In the genomic region with DNA sequence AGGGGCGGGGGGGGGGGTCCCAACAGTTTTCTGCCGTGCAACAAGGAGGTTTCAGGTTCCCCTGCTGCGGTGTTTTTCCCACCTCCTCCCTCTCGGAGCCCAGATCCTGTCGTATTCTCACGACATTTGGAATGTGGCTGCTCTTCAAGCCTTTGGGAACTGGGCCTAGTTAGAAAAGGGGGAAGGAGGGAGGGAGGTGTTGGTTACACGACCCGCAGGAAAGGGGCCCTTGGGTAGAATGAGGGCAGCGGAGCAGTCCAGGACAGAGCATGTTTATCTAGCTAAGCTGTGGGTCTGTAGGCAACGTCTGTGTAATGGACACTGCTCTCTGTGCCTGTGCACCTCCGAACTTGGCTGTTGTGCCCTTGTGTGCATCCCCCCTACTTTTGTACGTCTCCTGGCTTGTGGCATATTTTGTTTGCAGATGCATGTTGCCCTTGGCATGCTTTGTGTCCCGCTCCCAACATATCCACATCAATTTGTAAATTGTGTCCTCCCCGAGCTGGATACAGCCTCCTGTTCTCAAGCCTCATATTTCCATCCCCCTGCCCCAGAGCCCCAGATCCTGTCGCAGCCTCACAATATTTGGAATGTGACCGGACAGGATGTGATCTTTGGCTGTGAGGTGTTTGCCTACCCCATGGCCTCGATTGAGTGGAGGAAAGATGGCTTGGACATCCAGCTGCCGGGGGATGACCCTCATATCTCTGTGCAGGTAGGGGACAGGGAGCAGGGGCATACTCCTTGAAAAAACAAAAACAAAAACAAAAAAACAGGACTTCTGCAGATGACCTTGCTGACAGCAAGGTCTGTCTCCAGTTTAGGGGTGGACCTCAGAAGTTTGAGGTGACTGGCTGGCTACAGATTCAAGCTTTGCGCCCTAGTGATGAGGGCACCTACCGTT, we compare ENCODE assay signal across 14 mouse cellular contexts. TPM values are rescaled to one million over a fixed set of nuclear protein-coding genes. Genes with fewer than 3 reads are reported as not detected.
DNase-seq lines count a peak whose midpoint lies in the region; ATAC-seq lines count a peak whose summit lies in the region.
"Had no signal": no experiment of that assay in that cellular context is flagged by ENCODE, and none has a peak within 500 bp of the region (broad histone marks: within the 10 kb centered on the region; RNA-seq: fewer than 3 reads in every experiment).

No protein-coding gene starts in this region.

- peak overlapping the region; percentile 99 for H3K4me2 ChIP-seq in heart, embryonic 15.5 days
- H3K4me2 ChIP-seq in midbrain, embryonic 11.5 days, result no peak overlapping the region
- H3K4me2 ChIP-seq in midbrain, embryonic 14.5 days (ENCODE audit: low read length), result no peak overlapping the region
- H3K4me2 ChIP-seq in limb, embryonic 13.5 days (replicated peaks), result peak overlapping the region; percentile 96

- H3K9ac ChIP-seq in heart, embryonic 15.5 days, result no peak overlapping the region
- no peak overlapping the region for H3K9ac ChIP-seq in midbrain, embryonic 11.5 days (ENCODE audit: low read length)
- no peak overlapping the region for H3K9ac ChIP-seq in midbrain, embryonic 14.5 days (replicated peaks; ENCODE audit: low read length)
- H3K9ac ChIP-seq in limb, embryonic 13.5 days, result no peak overlapping the region

- H3K4me3 ChIP-seq in heart, embryonic 15.5 days, result peak overlapping the region; percentile 68; the same call in 1 of the 2 replicates
- no peak overlapping the region for H3K4me3 ChIP-seq in midbrain, embryonic 11.5 days (ENCODE audit: low read depth, low read length)
- H3K4me3 ChIP-seq in midbrain, embryonic 14.5 days (replicated peaks; ENCODE audit: low read depth, low read length), result no peak overlapping the region
- H3K4me3 ChIP-seq in limb, embryonic 13.5 days, result peak overlapping the region; percentile 64

- H3K27me3 ChIP-seq in heart, embryonic 15.5 days, result peaks cover 58% of the 10 kb centered on the region
- H3K27me3 ChIP-seq in midbrain, embryonic 11.5 days (ENCODE audit: control insufficient read depth, insufficient read depth, low read length), result peaks cover 60% of the 10 kb centered on the region
- peaks cover 56% of the 10 kb centered on the region for H3K27me3 ChIP-seq in midbrain, embryonic 14.5 days (ENCODE audit: control insufficient read depth, insufficient read depth, low read length)
- H3K27me3 ChIP-seq in limb, embryonic 13.5 days, result peaks cover 74% of the 10 kb centered on the region

- peaks cover 65% of the 10 kb centered on the region for H3K4me1 ChIP-seq in heart, embryonic 15.5 days (replicated peaks)
- peaks cover 31% of the 10 kb centered on the region for H3K4me1 ChIP-seq in midbrain, embryonic 11.5 days (ENCODE audit: control insufficient read depth, insufficient read depth, low read length)
- H3K4me1 ChIP-seq in midbrain, embryonic 14.5 days (ENCODE audit: control insufficient read depth, insufficient read depth, low read length), result peaks cover 26% of the 10 kb centered on the region; the same call in 1 of the 2 replicates
- H3K4me1 ChIP-seq in limb, embryonic 13.5 days, result peaks cover 67% of the 10 kb centered on the region

- H3K9me3 ChIP-seq in heart, embryonic 15.5 days (replicated peaks), result no peaks in the 10 kb centered on the region
- H3K9me3 ChIP-seq in midbrain, embryonic 11.5 days (ENCODE audit: control insufficient read depth, low read length), result no peaks in the 10 kb centered on the region
- no peaks in the 10 kb centered on the region for H3K9me3 ChIP-seq in midbrain, embryonic 14.5 days (ENCODE audit: control insufficient read depth, low read length)
- H3K9me3 ChIP-seq in limb, embryonic 13.5 days, result no peaks in the 10 kb centered on the region
- H3K9me3 ChIP-seq: liver, embryonic 13.5 days had no signal

- peak; percentile 58 for DNase-seq in cerebellum, adult 9-10 months
- DNase-seq in cerebellum, postnatal 4 days (ENCODE audit: low spot score in 2 of 2), result no peak
- DNase-seq in heart, adult 9 months (ENCODE audit: low spot score in 2 of 2), result no peak
- DNase-seq in midbrain, embryonic 11.5 days (ENCODE audit: low spot score, missing footprints), result peak; percentile 88
- no peak for DNase-seq in midbrain, embryonic 14.5 days
- DNase-seq in c-Kit-positive CD71-positive TER-119-positive erythroid progenitor cells, embryonic 14.5 days (ENCODE audit: low spot score), result no peak
- DNase-seq: kidney, postnatal 4 days; liver, embryonic 13.5 days; thymus, postnatal 36 days had no signal

- no peak overlapping the region for H3K27ac ChIP-seq in heart, embryonic 15.5 days
- no peak overlapping the region for H3K27ac ChIP-seq in midbrain, embryonic 11.5 days (ENCODE audit: low read depth, low read length)
- H3K27ac ChIP-seq in midbrain, embryonic 14.5 days (replicated peaks; ENCODE audit: low read depth, low read length), result no peak overlapping the region
- no peak overlapping the region for H3K27ac ChIP-seq in limb, embryonic 13.5 days
- H3K27ac ChIP-seq: liver, embryonic 13.5 days; macrophage had no signal

- no peak for ATAC-seq in heart, embryonic 15.5 days (replicated peaks; ENCODE audit: insufficient number of reproducible peaks, insufficient read depth, low FRiP score, low read depth)
- ATAC-seq in midbrain, embryonic 11.5 days (ENCODE audit: low FRiP score), result no peak
- ATAC-seq in midbrain, embryonic 14.5 days (ENCODE audit: low FRiP score, low TSS enrichment), result no peak
- ATAC-seq in limb, embryonic 13.5 days (ENCODE audit: low FRiP score, low read depth), result no peak
- ATAC-seq: activated CD4-positive, CD25-positive, alpha-beta regulatory T cell, adult 4 months; hindbrain, embryonic 16.5 days had no signal

- no peaks in the 10 kb centered on the region for H3K36me3 ChIP-seq in heart, embryonic 15.5 days
- no peaks in the 10 kb centered on the region for H3K36me3 ChIP-seq in midbrain, embryonic 11.5 days (ENCODE audit: control insufficient read depth, insufficient read depth, low read length)
- H3K36me3 ChIP-seq in midbrain, embryonic 14.5 days (ENCODE audit: control insufficient read depth, insufficient read depth, low read length), result no peaks in the 10 kb centered on the region
- H3K36me3 ChIP-seq in limb, embryonic 13.5 days, result no peaks in the 10 kb centered on the region
- H3K36me3 ChIP-seq: liver, embryonic 13.5 days had no signal

- WGBS in heart, embryonic 15.5 days, result 11% methylated on average over 20 of the region's 20 CpGs
- 4% methylated on average over 20 of the region's 20 CpGs for WGBS in midbrain, embryonic 11.5 days
- WGBS in midbrain, embryonic 14.5 days, result 7% methylated on average over 20 of the region's 20 CpGs
- 6% methylated on average over 20 of the region's 20 CpGs for WGBS in limb, embryonic 13.5 days

RNA-seq across cellular contexts. Expression of gene Kazald1, which starts 3.0 kb away (rescaled TPM):
- 14.1 and 18.4 TPM in 2 replicates for polyA plus RNA-seq in heart, embryonic 15.5 days (2015; fragmentation: Nextera tagmentation; extraction: Ambion mirVana)
- 0.38 and 0.39 TPM in 2 replicates for polyA plus RNA-seq in midbrain, embryonic 11.5 days (2014; fragmentation: Nextera tagmentation; extraction: Ambion mirVana)
- 0.72 and 1.4 TPM in 2 replicates for polyA plus RNA-seq in midbrain, embryonic 14.5 days (2014; fragmentation: Nextera tagmentation; extraction: Ambion mirVana)
- 18.6 and 20.4 TPM in 2 replicates for polyA plus RNA-seq in limb, embryonic 13.5 days (2015; fragmentation: Nextera tagmentation; extraction: Ambion mirVana)

RNA-seq across cellular contexts. Expression of gene Sfxn3, which starts 30.7 kb away (rescaled TPM):
- polyA plus RNA-seq in heart, embryonic 15.5 days (2015; fragmentation: Nextera tagmentation; extraction: Ambion mirVana), result 16.1 and 22.1 TPM in 2 replicates
- 17.7 and 20.4 TPM in 2 replicates for polyA plus RNA-seq in midbrain, embryonic 11.5 days (2014; fragmentation: Nextera tagmentation; extraction: Ambion mirVana)
- polyA plus RNA-seq in midbrain, embryonic 14.5 days (2014; fragmentation: Nextera tagmentation; extraction: Ambion mirVana), result 71.1 and 72.7 TPM in 2 replicates
- polyA plus RNA-seq in limb, embryonic 13.5 days (2015; fragmentation: Nextera tagmentation; extraction: Ambion mirVana), result 26.0 and 26.5 TPM in 2 replicates

RNA-seq across cellular contexts. Expression of gene Pdzd7, which starts 32.5 kb away (rescaled TPM):
- polyA plus RNA-seq in heart, embryonic 15.5 days (2015; fragmentation: Nextera tagmentation; extraction: Ambion mirVana), result 0.11 and 0.16 TPM in 2 replicates
- polyA plus RNA-seq in midbrain, embryonic 11.5 days (2014; fragmentation: Nextera tagmentation; extraction: Ambion mirVana), result 0.17 and 0.19 TPM in 2 replicates
- polyA plus RNA-seq in midbrain, embryonic 14.5 days (2014; fragmentation: Nextera tagmentation; extraction: Ambion mirVana), result 2.4 and 2.8 TPM in 2 replicates
- polyA plus RNA-seq in limb, embryonic 13.5 days (2015; fragmentation: Nextera tagmentation; extraction: Ambion mirVana), result 0.41 and 0.56 TPM in 2 replicates
- polyA plus RNA-seq: liver, embryonic 13.5 days; macrophage had no signal

Comparison
In these comparisons a context has a peak if more than half of its experiments do, and no peak if none do; other contexts are left out.
1. DNase-seq: peak in cerebellum, adult 9-10 months (single experiment) and midbrain, embryonic 11.5 days (single experiment); none in cerebellum, postnatal 4 days (0 of 2), heart, adult 9 months (0 of 2), midbrain, embryonic 14.5 days (single experiment) and c-Kit-positive CD71-positive TER-119-positive erythroid progenitor cells, embryonic 14.5 days (single experiment).
2. H3K4me2 ChIP-seq: peak in heart, embryonic 15.5 days (single experiment) and limb, embryonic 13.5 days (single experiment); none in midbrain, embryonic 11.5 days (single experiment) and midbrain, embryonic 14.5 days (single experiment).
3. H3K4me3 ChIP-seq: peak in heart, embryonic 15.5 days (single experiment) and limb, embryonic 13.5 days (single experiment); none in midbrain, embryonic 11.5 days (single experiment) and midbrain, embryonic 14.5 days (single experiment).